Mouse (Mus musculus) neural tube, embryonic 10.5 days (tissue): ENCODE data around the gene Slc34a2.

Source experiments
- DNase-seq: peaks from one replicate; pipeline ENCODE4 v3.0.0-alpha.2; 2017; ENCODE audit warnings: low spot score; ENCODE audit errors: extremely low spot score

The Slc34a2 gene

GRCm38 (mm10) chr5:53037781-53038180 is at the start of gene Slc34a2:
Gene Slc34a2 (plus strand): TSS chr5:53038081.
- DNase-seq, result no peak

- no peak for DNase-seq
Measured at GRCm38 (mm10) chr5:52990687-52991341, 47.1 kb upstream of the Slc34a2 start.

GRCm38 (mm10) chr5:52992210-52992897 is 45.5 kb upstream of the Slc34a2 start:
- no peak for DNase-seq

GRCm38 (mm10) chr5:52993490-52994282 is 44.2 kb upstream of the Slc34a2 start:
- DNase-seq, result no peak

GRCm38 (mm10) chr5:52995461-52995860 is 42.4 kb upstream of the Slc34a2 start:
- DNase-seq, result no peak

- no peak for DNase-seq
Measured at GRCm38 (mm10) chr5:52996145-52996544, 41.7 kb upstream of the Slc34a2 start.

- no peak for DNase-seq
Measured at GRCm38 (mm10) chr5:52996601-52997000, 41.3 kb upstream of the Slc34a2 start.

GRCm38 (mm10) chr5:52997032-52997431 is 40.8 kb upstream of the Slc34a2 start:
- DNase-seq, result no peak

GRCm38 (mm10) chr5:52998097-52998760 is 39.7 kb upstream of the Slc34a2 start:
- no peak for DNase-seq

- no peak for DNase-seq
Measured at GRCm38 (mm10) chr5:53000169-53000872, 37.6 kb upstream of the Slc34a2 start.

- DNase-seq, result no peak
Measured at GRCm38 (mm10) chr5:53002599-53003203, 35.2 kb upstream of the Slc34a2 start.

GRCm38 (mm10) chr5:53003495-53003894 is 34.4 kb upstream of the Slc34a2 start:
- DNase-seq, result no peak

GRCm38 (mm10) chr5:53003981-53004380 is 33.9 kb upstream of the Slc34a2 start:
- DNase-seq, result no peak

- no peak for DNase-seq
Measured at GRCm38 (mm10) chr5:53009027-53009769, 28.7 kb upstream of the Slc34a2 start.

GRCm38 (mm10) chr5:53009770-53010133 is 28.1 kb upstream of the Slc34a2 start:
- DNase-seq, result no peak

GRCm38 (mm10) chr5:53011327-53011726 is 26.6 kb upstream of the Slc34a2 start:
- DNase-seq, result no peak

- DNase-seq, result no peak
Measured at GRCm38 (mm10) chr5:53016606-53017005, 21.3 kb upstream of the Slc34a2 start.

- no peak for DNase-seq
Measured at GRCm38 (mm10) chr5:53018316-53018715, 19.6 kb upstream of the Slc34a2 start.

- DNase-seq, result no peak
Measured at GRCm38 (mm10) chr5:53023432-53023831, 14.4 kb upstream of the Slc34a2 start.

GRCm38 (mm10) chr5:53023901-53024300 is 14.0 kb upstream of the Slc34a2 start:
- no peak for DNase-seq
